Mouse (Mus musculus) heart, adult 2 months (tissue): ENCODE measurements around the gene Il6ra. TPM values are rescaled to one million over a fixed set of nuclear protein-coding genes. Genes with fewer than 3 reads are reported as not detected.

ENCODE experiments used
- DNase-seq, 2 experiments: peaks; one replicate each; pipeline ENCODE4 v3.0.0; 2021
- H3K27ac ChIP-seq: fragments of 200-600 bp; 2 replicates; pipeline ENCODE4 v1.8.1; 2022
- H3K27me3 ChIP-seq: fragments of 200-500 bp; 2 replicates; pipeline ENCODE4 v1.6.1; 2012; ENCODE audit warnings: mild to moderate bottlenecking, low read length, inconsistent platforms, mixed read lengths; ENCODE audit not compliant: control insufficient read depth, insufficient read depth
- H3K36me3 ChIP-seq: fragments of 200-500 bp; 2 replicates; pipeline ENCODE4 v1.6.1; 2012; ENCODE audit warnings: low read length, inconsistent platforms; ENCODE audit not compliant: control insufficient read depth, insufficient read depth
- H3K4me1 ChIP-seq: fragments of 200-500 bp; 2 replicates; pipeline ENCODE4 v1.6.1; 2011; ENCODE audit warnings: low read length; ENCODE audit not compliant: control insufficient read depth, insufficient read depth
- H3K4me3 ChIP-seq: fragments of 200-600 bp; 2 replicates; pipeline ENCODE4 v1.8.1; 2022
- H3K79me2 ChIP-seq: fragments of 200-500 bp; replicated peaks from 2 replicates; pipeline ENCODE4 v1.6.1; 2012; ENCODE audit warnings: mild to moderate bottlenecking, inconsistent platforms, low read length, moderate library complexity, mixed read lengths; ENCODE audit not compliant: control insufficient read depth, insufficient read depth
- H3K9ac ChIP-seq: fragments of 200-500 bp; 2 replicates; pipeline ENCODE4 v1.6.1; 2012; ENCODE audit warnings: low read depth, mild to moderate bottlenecking, control low read depth, inconsistent platforms, low read length, mixed read lengths
- CTCF ChIP-seq: fragments of 200-600 bp; IDR thresholded peaks from 2 replicates; pipeline ENCODE4 v1.8.1; 2022; ENCODE audit warnings: antibody characterized with exemption, mild to moderate bottlenecking, moderate library complexity
- EP300 ChIP-seq: fragments of 200-500 bp; IDR thresholded peaks from 2 replicates; pipeline ENCODE4 v1.6.1; 2011; ENCODE audit warnings: low read depth, low read length, control low read depth; ENCODE audit not compliant: insufficient read depth
- POLR2A ChIP-seq: fragments of 200-500 bp; IDR thresholded peaks from 2 replicates; pipeline ENCODE4 v1.6.1; 2011; ENCODE audit warnings: mild to moderate bottlenecking, low read depth, low read length, control low read depth; ENCODE audit not compliant: insufficient read depth
- WGBS: fragments of 180-500 bp; shearing (Covaris S2); methylation state at CpG from one replicate; pipeline ENCODE4 v1.1.7; 2018; 5-methylcytosine and 5-hydroxymethylcytosine counted together
- intact Hi-C: fragments of 180-260 bp; cut with DNase I; formaldehyde crosslinking; loops from one replicate; pipeline ENCODE4 v1.15.1; 2025
- polyA plus RNA-seq: library from polyadenylated mRNA; depleted of rRNA; stranded (reverse); fragments of >200 nt; gene quantifications from 2 replicates; pipeline ENCODE4 v1.2.3, GENCODE M21; 2012
- total RNA-seq, 2 experiments: library from RNA; stranded (reverse); gene quantifications; 2 replicates each; pipeline ENCODE4 v1.2.3; 2021

The Il6ra gene
- total and polyA plus RNA-seq, 3 experiments = 2.8 to 4.8 (median 4.3) TPM

DNA sequence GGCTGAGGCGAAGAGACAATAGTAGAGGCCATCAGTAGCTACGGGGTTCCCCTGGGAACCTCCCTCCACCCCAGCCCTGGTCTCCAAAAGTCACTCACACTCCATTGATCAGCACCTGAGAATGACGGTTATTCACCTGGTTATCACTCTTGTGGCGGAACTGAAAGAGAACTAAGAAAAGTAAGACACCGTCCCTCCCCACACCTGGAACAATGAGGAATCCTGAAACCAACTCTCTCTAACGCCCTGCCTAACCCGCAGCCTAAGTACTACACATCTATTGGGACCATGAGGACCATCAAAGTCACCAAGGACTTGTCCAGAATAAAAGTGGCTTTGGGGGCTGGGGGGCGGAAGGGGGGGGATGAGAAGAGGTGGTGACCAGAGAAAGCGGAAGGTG lies 44.9 kb upstream of the Il6ra start:
- intact Hi-C loops = no loop called here
- Histone ChIP-seq H3K4me3 (no peak overlapping the region), H3K4me1 (peaks cover 17% of the 10 kb centered on the region), H3K9ac (no peak overlapping the region), H3K27ac (no peak overlapping the region), H3K36me3 (no peaks in the 10 kb centered on the region), H3K27me3 (no peaks in the 10 kb centered on the region), H3K79me2 (no peaks in the 10 kb centered on the region)
- DNase-seq = no peak
- WGBS = 93% methylated on average over 9 of the region's 9 CpGs
- TF ChIP-seq CTCF (no peak), POLR2A (no peak), EP300 (no peak)

- Histone ChIP-seq H3K36me3 (no peaks in the 10 kb centered on the region), H3K27ac (no peak overlapping the region), H3K27me3 (no peaks in the 10 kb centered on the region), H3K9ac (no peak overlapping the region), H3K79me2 (no peaks in the 10 kb centered on the region), H3K4me3 (no peak overlapping the region), H3K4me1 (peaks cover 11% of the 10 kb centered on the region)
- TF ChIP-seq POLR2A (no peak), CTCF (no peak), EP300 (no peak)
- WGBS = 91% methylated on average over 7 of the region's 7 CpGs
- intact Hi-C loops = no loop called here
- no peak for DNase-seq
Observed at GRCm38 (mm10) chr3:89956177-89956971, 43.4 kb upstream of the Il6ra start.

DNA sequence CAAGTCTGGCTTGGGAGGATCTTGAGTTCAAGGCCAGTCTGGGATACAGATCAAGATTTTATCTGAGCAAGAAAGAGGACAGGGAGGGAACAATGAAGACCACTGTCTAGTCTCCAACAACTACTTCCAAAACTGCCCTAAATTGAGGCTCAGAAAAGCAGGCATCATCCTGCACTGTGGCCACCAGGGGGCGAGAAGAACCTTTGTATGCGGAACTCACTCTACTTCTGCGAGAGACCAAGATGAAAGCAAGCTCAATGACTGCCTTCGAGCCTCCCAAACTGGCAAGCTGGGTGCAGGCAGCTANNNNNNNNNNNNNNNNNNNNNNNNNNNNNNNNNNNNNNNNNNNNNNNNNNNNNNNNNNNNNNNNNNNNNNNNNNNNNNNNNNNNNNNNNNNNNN lies 40.4 kb upstream of the Il6ra start:
- Histone ChIP-seq H3K4me3 (no peak overlapping the region), H3K36me3 (no peaks in the 10 kb centered on the region), H3K9ac (no peak overlapping the region), H3K27ac (no peak overlapping the region), H3K27me3 (no peaks in the 10 kb centered on the region), H3K79me2 (no peaks in the 10 kb centered on the region), H3K4me1 (no peaks in the 10 kb centered on the region)
- intact Hi-C loops = loop anchor here (1.0 to 2.0 kb wide), 2 partner anchors 11 to 123 kb away; no protein-coding TSS in a partner anchor
- WGBS = 0% methylated on average over 4 of the region's 4 CpGs
- TF ChIP-seq POLR2A = no peak
- TF ChIP-seq EP300 = peak; percentile 85; the same call in 1 of the 2 replicates
- TF ChIP-seq CTCF = peak; percentile 95
- DNase-seq = peak; percentile 69 to 76

- 55% methylated on average over 6 of the region's 6 CpGs for WGBS
- no peak for DNase-seq
Observed at GRCm38 (mm10) chr3:89948655-89949054, 35.7 kb upstream of the Il6ra start.

GRCm38 (mm10) chr3:89948021-89948420 lies 35.0 kb upstream of the Il6ra start:
- intact Hi-C loops = no loop called here
- H3K79me2 ChIP-seq = no peaks in the 10 kb centered on the region
- no peaks in the 10 kb centered on the region for H3K36me3 ChIP-seq
- H3K27me3 ChIP-seq = no peaks in the 10 kb centered on the region
- WGBS = 92% methylated on average over 11 of the region's 11 CpGs
- H3K4me3 ChIP-seq = no peak overlapping the region
- H3K4me1 ChIP-seq = no peaks in the 10 kb centered on the region
- DNase-seq = no peak
- TF ChIP-seq CTCF = no peak
- no peak overlapping the region for H3K27ac ChIP-seq
- no peak overlapping the region for H3K9ac ChIP-seq

More at GRCm38 (mm10) chr3:89948655-89949054, 35.7 kb upstream of the Il6ra start:
- no peak overlapping the region for H3K4me3 ChIP-seq
- H3K79me2 ChIP-seq = no peaks in the 10 kb centered on the region
- H3K36me3 ChIP-seq = no peaks in the 10 kb centered on the region
- TF ChIP-seq EP300 (no peak), POLR2A (no peak), CTCF (no peak)
- no peaks in the 10 kb centered on the region for H3K4me1 ChIP-seq
- H3K27me3 ChIP-seq = no peaks in the 10 kb centered on the region
- H3K27ac ChIP-seq = no peak overlapping the region
- no peak overlapping the region for H3K9ac ChIP-seq
- intact Hi-C loops = no loop called here

- H3K79me2 ChIP-seq = no peaks in the 10 kb centered on the region
- intact Hi-C loops = no loop called here
- WGBS = 77% methylated on average over 8 of the region's 8 CpGs
- H3K27me3 ChIP-seq = no peaks in the 10 kb centered on the region
- no peak overlapping the region for H3K4me3 ChIP-seq
- no peaks in the 10 kb centered on the region for H3K4me1 ChIP-seq
- H3K36me3 ChIP-seq = no peaks in the 10 kb centered on the region
- no peak for DNase-seq
- H3K9ac ChIP-seq = no peak overlapping the region
- no peak for TF ChIP-seq CTCF
- TF ChIP-seq POLR2A = no peak
- TF ChIP-seq EP300 = no peak
- H3K27ac ChIP-seq = no peak overlapping the region
Observed at GRCm38 (mm10) chr3:89945026-89945425, 32.0 kb upstream of the Il6ra start.
